In genomic region chr3:6876265-6876664, GRCm38 (mm10) we compare ENCODE assay signal across 25 mouse cellular contexts.
"Had no signal": no experiment of that assay in that cellular context is flagged by ENCODE, and none has a peak within 500 bp of the region (broad histone marks: within the 10 kb centered on the region; RNA-seq: fewer than 3 reads in every experiment).

No protein-coding gene starts in this region.

- H3K9ac ChIP-seq: embryonic facial prominence, embryonic 12.5 days; embryonic facial prominence, embryonic 13.5 days; embryonic facial prominence, embryonic 15.5 days; forebrain, embryonic 12.5 days; forebrain, embryonic 13.5 days; forebrain, embryonic 15.5 days; forebrain, postnatal 0 days had no signal

- H3K27me3 ChIP-seq: embryonic facial prominence, embryonic 12.5 days; embryonic facial prominence, embryonic 13.5 days; embryonic facial prominence, embryonic 15.5 days; forebrain, embryonic 12.5 days; forebrain, embryonic 13.5 days; forebrain, embryonic 15.5 days had no signal

- H3K9me3 ChIP-seq: embryonic facial prominence, embryonic 10.5 days; embryonic facial prominence, embryonic 12.5 days; embryonic facial prominence, embryonic 13.5 days; embryonic facial prominence, embryonic 15.5 days; forebrain, embryonic 10.5 days; forebrain, embryonic 12.5 days; forebrain, embryonic 13.5 days; forebrain, embryonic 15.5 days; heart, embryonic 10.5 days had no signal

- H3K27ac ChIP-seq: embryonic facial prominence, embryonic 10.5 days; embryonic facial prominence, embryonic 12.5 days; embryonic facial prominence, embryonic 13.5 days; embryonic facial prominence, embryonic 15.5 days; forebrain, embryonic 10.5 days; forebrain, embryonic 12.5 days; forebrain, embryonic 13.5 days; forebrain, embryonic 15.5 days; gastrocnemius, adult 2 months; heart, adult 2 months; heart, embryonic 10.5 days had no signal

- H3K4me1 ChIP-seq: embryonic facial prominence, embryonic 12.5 days; embryonic facial prominence, embryonic 13.5 days; embryonic facial prominence, embryonic 15.5 days; forebrain, embryonic 10.5 days; forebrain, embryonic 12.5 days; forebrain, embryonic 13.5 days; forebrain, embryonic 15.5 days; heart, embryonic 10.5 days had no signal

- DNase-seq: cerebellum, adult 9-11 months; cerebellum, postnatal 25 days; cerebellum, postnatal 36 days; embryo, embryonic 11 days; forebrain, postnatal 0 days; gastrocnemius, adult 2 months; gastrocnemius, postnatal 10 days; gastrocnemius, postnatal 14 days; gastrocnemius, postnatal 25 days; gastrocnemius, postnatal 36 days; heart, adult 11 months; heart, adult 18-20 months; heart, adult 2 months had no signal

- ATAC-seq: forebrain, embryonic 13.5 days; forebrain, embryonic 14.5 days; forebrain, embryonic 15.5 days; forebrain, embryonic 16.5 days had no signal

- H3K4me2 ChIP-seq: embryonic facial prominence, embryonic 12.5 days; embryonic facial prominence, embryonic 13.5 days; embryonic facial prominence, embryonic 15.5 days; forebrain, embryonic 12.5 days; forebrain, embryonic 13.5 days; forebrain, embryonic 15.5 days had no signal

- H3K4me3 ChIP-seq: embryonic facial prominence, embryonic 10.5 days; embryonic facial prominence, embryonic 12.5 days; embryonic facial prominence, embryonic 13.5 days; embryonic facial prominence, embryonic 15.5 days; erythroblast, embryonic 14.5 days; forebrain, embryonic 10.5 days; forebrain, embryonic 12.5 days; forebrain, embryonic 13.5 days; forebrain, embryonic 15.5 days; gastrocnemius, adult 2 months; heart, adult 2 months; heart, embryonic 10.5 days had no signal

- H3K36me3 ChIP-seq: embryonic facial prominence, embryonic 10.5 days; embryonic facial prominence, embryonic 12.5 days; embryonic facial prominence, embryonic 13.5 days; embryonic facial prominence, embryonic 15.5 days; forebrain, embryonic 10.5 days; forebrain, embryonic 12.5 days; forebrain, embryonic 15.5 days; heart, embryonic 10.5 days had no signal
